Comparison of ENCODE assay signal across 24 mouse cellular contexts in genomic region chr9:63581778-63582177, GRCm38 (mm10). TPM values are rescaled to one million over a fixed set of nuclear protein-coding genes. Genes with fewer than 3 reads are reported as not detected.
DNase-seq lines count a peak whose midpoint lies in the region; ATAC-seq and TF ChIP-seq lines count a peak whose summit lies in the region.
"Had no signal": no experiment of that assay in that cellular context is flagged by ENCODE, and none has a peak within 500 bp of the region (broad histone marks: within the 10 kb centered on the region; RNA-seq: fewer than 3 reads in every experiment).

No protein-coding gene starts in this region.

- H3K27ac ChIP-seq in heart, embryonic 11.5 days (ENCODE audit: low read depth, low read length) = no peak overlapping the region
- H3K27ac ChIP-seq in left cerebral cortex, adult 2 months = no peak overlapping the region
- H3K27ac ChIP-seq: embryonic facial prominence, embryonic 15.5 days; forebrain, embryonic 15.5 days; heart, embryonic 13.5 days; hindbrain, embryonic 13.5 days; hindbrain, postnatal 0 days had no signal

- no peaks in the 10 kb centered on the region for H3K36me3 ChIP-seq in heart, embryonic 11.5 days (ENCODE audit: control insufficient read depth, insufficient read depth, low read length)
- H3K36me3 ChIP-seq: embryonic facial prominence, embryonic 15.5 days; forebrain, embryonic 15.5 days; heart, embryonic 13.5 days; hindbrain, embryonic 13.5 days had no signal

- H3K9ac ChIP-seq in heart, embryonic 11.5 days (ENCODE audit: low read depth, low read length) = no peak overlapping the region
- H3K9ac ChIP-seq: embryonic facial prominence, embryonic 15.5 days; forebrain, embryonic 15.5 days; heart, embryonic 13.5 days; hindbrain, embryonic 13.5 days had no signal

- 60% methylated on average over 4 of the region's 4 CpGs for WGBS in heart, embryonic 11.5 days (ENCODE audit: insufficient replicate concordance)

- peak; percentile 76 for DNase-seq in heart, adult 11 months
- peak; percentile 9 to 18 for DNase-seq in left cerebral cortex, adult 18-20 months (ENCODE audit: low spot score in 2 of 2)
- DNase-seq in left cerebral cortex, adult 2 months (ENCODE audit: extremely low spot score in 1 of 2, low spot score in 2 of 2) = no peak
- peak; percentile 23 for DNase-seq in right cerebral cortex, postnatal 25 days
- DNase-seq in right cerebral cortex, postnatal 14 days = no peak
- DNase-seq in telencephalon, adult 2 months (ENCODE audit: low read depth, low spot score) = peak; percentile 83
- DNase-seq in kidney, postnatal 14 days = no peak
- DNase-seq: adrenal gland, adult 2 months; adrenal gland, postnatal 25 days; cerebellum, adult 2 months; cerebellum, postnatal 10 days; embryo, embryonic 11 days; gastrocnemius, postnatal 14 days; heart, postnatal 10 days had no signal

- ATAC-seq in heart, embryonic 11.5 days (replicated peaks; ENCODE audit: insufficient number of reproducible peaks, low FRiP score, low TSS enrichment) = no peak
- ATAC-seq: forebrain, embryonic 15.5 days; hindbrain, postnatal 0 days had no signal

- no peak overlapping the region for H3K4me3 ChIP-seq in heart, embryonic 11.5 days (ENCODE audit: low read depth, low read length)
- H3K4me3 ChIP-seq in left cerebral cortex, adult 2 months = no peak overlapping the region
- H3K4me3 ChIP-seq: embryonic facial prominence, embryonic 15.5 days; erythroblast, embryonic 14.5 days; forebrain, embryonic 15.5 days; heart, embryonic 13.5 days; hindbrain, embryonic 13.5 days had no signal

- 0 out of 2 replicates have a peak, but pooled peaks cover 4% of the 10 kb centered on the region for H3K4me1 ChIP-seq in heart, embryonic 11.5 days (ENCODE audit: control insufficient read depth, insufficient read depth, low read length)
- H3K4me1 ChIP-seq: embryonic facial prominence, embryonic 15.5 days; forebrain, embryonic 15.5 days; hindbrain, embryonic 13.5 days had no signal

- no peaks in the 10 kb centered on the region for H3K9me3 ChIP-seq in heart, embryonic 11.5 days (replicated peaks; ENCODE audit: control insufficient read depth, low read length)
- H3K9me3 ChIP-seq: embryonic facial prominence, embryonic 15.5 days; forebrain, embryonic 15.5 days; hindbrain, embryonic 13.5 days had no signal

- intact Hi-C loops in left cerebral cortex, adult 2 months (cut with DNase I) = no loop called here

- TF ChIP-seq CTCF in left cerebral cortex, adult 2 months (IDR thresholded peaks at IDR 0.05) = no peak

- H3K27me3 ChIP-seq in heart, embryonic 11.5 days (ENCODE audit: control insufficient read depth, insufficient read depth, low read length) = no peaks in the 10 kb centered on the region
- H3K27me3 ChIP-seq: forebrain, embryonic 15.5 days; hindbrain, embryonic 13.5 days had no signal

- H3K4me2 ChIP-seq in heart, embryonic 11.5 days = no peak overlapping the region
- H3K4me2 ChIP-seq: embryonic facial prominence, embryonic 15.5 days; forebrain, embryonic 15.5 days; heart, embryonic 13.5 days; hindbrain, embryonic 13.5 days had no signal

RNA-seq across cellular contexts. Expression of gene Iqch, which starts 20.5 kb away (rescaled TPM):
- 0.11 TPM in 1 of 2 replicates, not detected in the other for polyA plus RNA-seq in heart, embryonic 11.5 days (2014; fragmentation: Nextera tagmentation; extraction: Ambion mirVana)
- total RNA-seq in left cerebral cortex, adult 18-20 months (2021) = not detected
- total RNA-seq in left cerebral cortex, adult 2 months (2021) = not detected
- total RNA-seq: gastrocnemius, adult 18-20 months; heart, adult 8-10 months; heart, postnatal 10 days had no signal
- polyA plus RNA-seq: adrenal gland, adult 2 months; cerebellum, adult 2 months; embryonic facial prominence, embryonic 11.5 days; erythroblast, embryonic 14.5 days; heart, embryonic 13.5 days had no signal

RNA-seq across cellular contexts. Expression of gene Aagab, which starts 20.7 kb away (rescaled TPM):
- 20.9 and 25.9 TPM in 2 replicates for polyA plus RNA-seq in heart, embryonic 11.5 days (2014; fragmentation: Nextera tagmentation; extraction: Ambion mirVana)
- total RNA-seq in left cerebral cortex, adult 18-20 months (2021) = 10 to 100 TPM; 45.0 to 48.9 TPM
- total RNA-seq in left cerebral cortex, adult 2 months (2021) = 10 to 100 TPM; 52.8 to 54.2 TPM

Comparison
In these comparisons a context has a peak if more than half of its experiments do, and no peak if none do; other contexts are left out.
1. DNase-seq: peak in heart, adult 11 months (single experiment), left cerebral cortex, adult 18-20 months (2 of 2), right cerebral cortex, postnatal 25 days (single experiment) and telencephalon, adult 2 months (single experiment); none in left cerebral cortex, adult 2 months (0 of 2), right cerebral cortex, postnatal 14 days (single experiment) and kidney, postnatal 14 days (single experiment).